Mouse (Mus musculus) forebrain, postnatal 0 days (tissue): ENCODE measurements at regions not wholly inside any gene's neighbourhood (a gene's known extent, or its start where the extent isn't known, plus 50 kb on each side); places are given as distances from the start of the nearest gene placed in this dataset.

ENCODE experiments used
- ATAC-seq: fragments of 200-750 bp; cut with Nextera tagmentation; 2 replicates; pipeline ENCODE4 v1.8.0; 2017; ENCODE audit warnings: mild to moderate bottlenecking, moderate library complexity
- DNase-seq: peaks from one replicate; pipeline ENCODE4 v3.0.0-alpha.2; 2015
- H3K27ac ChIP-seq: fragments of 300-500 bp; sonication (generic); 2 replicates; pipeline ENCODE4 v1.5.1; 2014; ENCODE audit warnings: low read depth, mild to moderate bottlenecking, antibody characterized with exemption, low read length, moderate library complexity, mixed read lengths
- H3K27me3 ChIP-seq: fragments of 300-500 bp; sonication (generic); 2 replicates; pipeline ENCODE4 v1.6.1; 2014; ENCODE audit warnings: mild to moderate bottlenecking, low read length, mixed read lengths; ENCODE audit not compliant: insufficient read depth
- H3K36me3 ChIP-seq: fragments of 300-500 bp; sonication (generic); 2 replicates; pipeline ENCODE4 v1.6.1; 2014; ENCODE audit warnings: mild to moderate bottlenecking, moderate library complexity; ENCODE audit not compliant: insufficient read depth
- H3K4me1 ChIP-seq: fragments of 300-500 bp; sonication (generic); 2 replicates; pipeline ENCODE4 v1.6.1; 2014; ENCODE audit warnings: antibody characterized with exemption; ENCODE audit not compliant: insufficient read depth
- H3K4me2 ChIP-seq: fragments of 300-500 bp; sonication (generic); 2 replicates; pipeline ENCODE4 v1.6.1; 2014; ENCODE audit warnings: low read depth, mild to moderate bottlenecking, moderate library complexity
- H3K4me3 ChIP-seq: fragments of 300-500 bp; sonication (generic); 2 replicates; pipeline ENCODE4 v1.5.1; 2014; ENCODE audit warnings: low read depth, low read length, mixed read lengths
- H3K9ac ChIP-seq: fragments of 300-500 bp; sonication (generic); 2 replicates; pipeline ENCODE4 v1.6.1; 2014; ENCODE audit warnings: mild to moderate bottlenecking
- H3K9me3 ChIP-seq: fragments of 300-500 bp; sonication (generic); 2 replicates; pipeline ENCODE4 v1.6.1; 2016; ENCODE audit warnings: low read length
- CTCF ChIP-seq: sonication (generic); IDR thresholded peaks from 2 replicates; pipeline ENCODE4 v1.5.1; 2016; ENCODE audit warnings: antibody characterized with exemption, control low read depth, low read depth
- WGBS: fragments of 180-500 bp; shearing (Covaris S2); extraction: QIAGEN DNeasy Blood & Tissue Kit; methylation state at CpG from one replicate; pipeline ENCODE4 v1.1.7; 2014; 5-methylcytosine and 5-hydroxymethylcytosine counted together

DNA sequence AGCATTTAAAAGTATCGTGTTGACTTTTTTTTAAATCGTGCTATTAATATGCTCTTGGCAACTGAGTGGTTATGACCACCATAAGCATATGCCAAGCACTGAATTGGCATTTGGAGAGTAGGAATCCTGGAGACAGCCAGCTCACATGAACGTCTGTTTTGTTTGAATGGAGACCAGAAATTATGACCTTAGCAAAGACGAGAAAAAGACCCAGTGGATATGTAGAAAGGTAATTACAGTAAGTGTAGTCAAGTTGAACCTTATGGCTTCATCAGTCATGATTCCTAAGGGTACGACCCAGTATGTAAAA lies 308.8 kb upstream of the Mpped2 start:
- H3K27ac ChIP-seq, result no peak overlapping the region
- no peaks in the 10 kb centered on the region for H3K36me3 ChIP-seq
- no peak overlapping the region for H3K4me2 ChIP-seq
- H3K4me1 ChIP-seq, result no peaks in the 10 kb centered on the region
- WGBS, result 71% methylated on average over 5 of the region's 5 CpGs
- ATAC-seq (no peak), DNase-seq (no peak)
- no peak for TF ChIP-seq CTCF
- no peak overlapping the region for H3K4me3 ChIP-seq
- H3K27me3 ChIP-seq, result no peaks in the 10 kb centered on the region
- no peaks in the 10 kb centered on the region for H3K9me3 ChIP-seq
- H3K9ac ChIP-seq, result no peak overlapping the region

DNA sequence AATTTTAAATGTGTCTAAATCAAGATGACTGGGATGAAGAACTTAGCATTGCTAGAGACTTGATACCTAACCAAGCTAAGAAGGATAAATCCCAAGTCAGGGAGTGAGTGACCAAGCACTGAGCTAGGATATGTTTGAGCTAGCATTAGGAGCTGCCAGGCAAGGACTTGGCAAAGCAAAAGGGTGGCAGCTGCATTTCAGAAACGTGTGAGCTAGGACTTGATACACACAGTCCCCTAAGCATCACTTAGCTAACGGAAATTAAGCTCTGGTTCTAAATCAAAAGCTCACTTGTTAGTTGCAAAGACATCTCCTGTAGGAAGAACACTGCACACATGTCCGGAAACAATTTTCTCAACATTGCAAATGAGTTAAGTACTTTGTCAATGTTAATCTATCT lies 308.2 kb upstream of the Mpped2 start:
- DNase-seq, result peak; percentile 59
- no peaks in the 10 kb centered on the region for H3K27me3 ChIP-seq
- H3K27ac ChIP-seq, result no peak overlapping the region
- 48% methylated on average over 3 of the region's 3 CpGs for WGBS
- peak; percentile 72 for ATAC-seq
- H3K36me3 ChIP-seq, result no peaks in the 10 kb centered on the region
- no peak overlapping the region for H3K4me3 ChIP-seq
- H3K4me2 ChIP-seq, result no peak overlapping the region
- H3K9ac ChIP-seq, result no peak overlapping the region
- no peaks in the 10 kb centered on the region for H3K9me3 ChIP-seq
- no peak for TF ChIP-seq CTCF
- no peaks in the 10 kb centered on the region for H3K4me1 ChIP-seq

DNA sequence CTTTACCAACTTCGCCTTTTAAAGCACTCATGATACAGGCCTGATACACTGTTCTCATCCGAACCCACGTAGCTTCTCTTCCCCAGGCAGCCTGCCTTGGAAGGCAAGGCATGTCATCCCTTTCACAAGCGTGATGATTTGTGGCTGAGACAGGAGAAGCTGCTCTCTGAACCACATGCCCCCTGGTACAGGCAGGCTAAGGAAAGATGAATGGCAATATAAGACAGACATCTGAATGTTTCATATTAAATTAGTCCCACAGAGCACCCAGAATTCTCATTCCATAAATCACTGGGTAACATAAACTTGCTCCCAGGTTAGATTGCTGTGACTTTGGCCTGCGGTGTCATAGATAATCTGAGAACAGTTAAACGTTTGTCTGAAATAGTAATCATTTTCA lies 280.9 kb upstream of the Mpped2 start:
- H3K9me3 ChIP-seq, result no peaks in the 10 kb centered on the region
- no peaks in the 10 kb centered on the region for H3K36me3 ChIP-seq
- H3K4me2 ChIP-seq, result no peak overlapping the region
- no peak overlapping the region for H3K4me3 ChIP-seq
- DNase-seq (no peak), ATAC-seq (no peak)
- no peak for TF ChIP-seq CTCF
- no peaks in the 10 kb centered on the region for H3K4me1 ChIP-seq
- H3K9ac ChIP-seq, result no peak overlapping the region
- no peak overlapping the region for H3K27ac ChIP-seq
- 84% methylated on average over 6 of the region's 6 CpGs for WGBS
- H3K27me3 ChIP-seq, result no peaks in the 10 kb centered on the region

DNA sequence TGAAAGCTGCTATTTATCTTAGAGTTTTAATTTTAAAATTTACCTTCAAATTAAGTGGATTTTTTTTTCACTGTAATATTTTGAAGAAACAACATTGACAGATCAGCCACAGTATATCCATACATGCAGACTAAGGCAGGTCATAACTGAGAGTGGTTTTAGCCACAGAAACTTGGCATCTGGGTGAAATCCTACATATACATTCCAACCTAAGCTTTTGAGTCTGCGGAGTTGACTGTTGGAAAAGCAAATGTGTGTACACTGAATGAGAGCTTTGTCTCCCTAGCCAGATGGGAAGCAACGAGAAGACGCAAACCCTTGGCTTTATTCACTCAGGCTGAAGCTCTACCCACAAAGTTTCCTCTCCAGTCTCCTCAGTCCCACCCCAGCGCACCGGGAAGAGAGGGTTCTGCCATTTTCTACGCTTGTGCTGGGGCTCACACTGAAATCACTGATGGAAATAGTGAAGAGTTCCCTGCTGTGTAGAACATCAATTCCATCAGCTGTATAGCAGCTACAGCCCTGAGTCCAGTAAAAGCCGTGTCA lies 277.5 kb upstream of the Mpped2 start:
- WGBS, result 67% methylated on average over 7 of the region's 7 CpGs
- no peak overlapping the region for H3K4me2 ChIP-seq
- no peaks in the 10 kb centered on the region for H3K9me3 ChIP-seq
- DNase-seq, result no peak
- no peak overlapping the region for H3K9ac ChIP-seq
- TF ChIP-seq CTCF, result no peak
- no peaks in the 10 kb centered on the region for H3K4me1 ChIP-seq
- no peak overlapping the region for H3K27ac ChIP-seq
- ATAC-seq, result no peak
- no peaks in the 10 kb centered on the region for H3K36me3 ChIP-seq
- no peak overlapping the region for H3K4me3 ChIP-seq
- no peaks in the 10 kb centered on the region for H3K27me3 ChIP-seq

- H3K27me3 ChIP-seq, result no peaks in the 10 kb centered on the region
- H3K4me3 ChIP-seq, result no peak overlapping the region
- H3K9ac ChIP-seq, result no peak overlapping the region
- WGBS, result 40% methylated on average over 2 of the region's 2 CpGs
- no peaks in the 10 kb centered on the region for H3K36me3 ChIP-seq
- no peaks in the 10 kb centered on the region for H3K9me3 ChIP-seq
- ATAC-seq (no peak), DNase-seq (no peak)
- TF ChIP-seq CTCF, result no peak
- H3K4me2 ChIP-seq, result no peak overlapping the region
- no peaks in the 10 kb centered on the region for H3K4me1 ChIP-seq
- H3K27ac ChIP-seq, result no peak overlapping the region
These were observed 274.9 kb upstream of the Mpped2 start for GRCm38 (mm10) chr2:106418181-106418580.

DNA sequence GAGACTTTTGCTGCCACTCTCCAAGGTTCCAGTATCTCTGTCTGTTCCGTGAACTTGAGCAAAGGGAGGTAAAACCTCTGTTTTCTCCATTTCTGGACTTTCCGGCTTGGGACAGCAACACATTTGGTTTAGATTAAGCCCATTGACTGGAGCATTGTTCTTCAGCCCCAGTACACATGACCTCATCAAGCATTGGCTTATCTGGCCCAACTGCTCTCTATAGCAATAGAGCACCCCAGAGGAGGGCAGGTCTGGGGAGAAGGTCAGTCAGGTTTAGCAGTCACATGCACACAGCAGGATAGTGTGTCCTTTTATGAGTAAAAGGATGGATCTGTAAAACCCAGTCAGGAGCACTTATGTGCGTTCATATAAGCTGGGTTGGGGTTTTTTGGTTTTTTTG lies 268.1 kb upstream of the Mpped2 start:
- H3K4me1 ChIP-seq, result no peaks in the 10 kb centered on the region
- H3K36me3 ChIP-seq, result no peaks in the 10 kb centered on the region
- H3K4me3 ChIP-seq, result no peak overlapping the region
- no peak overlapping the region for H3K9ac ChIP-seq
- WGBS, result 32% methylated on average over 3 of the region's 3 CpGs
- no peak for TF ChIP-seq CTCF
- no peaks in the 10 kb centered on the region for H3K9me3 ChIP-seq
- ATAC-seq (no peak), DNase-seq (no peak)
- no peaks in the 10 kb centered on the region for H3K27me3 ChIP-seq
- no peak overlapping the region for H3K4me2 ChIP-seq
- H3K27ac ChIP-seq, result no peak overlapping the region

DNA sequence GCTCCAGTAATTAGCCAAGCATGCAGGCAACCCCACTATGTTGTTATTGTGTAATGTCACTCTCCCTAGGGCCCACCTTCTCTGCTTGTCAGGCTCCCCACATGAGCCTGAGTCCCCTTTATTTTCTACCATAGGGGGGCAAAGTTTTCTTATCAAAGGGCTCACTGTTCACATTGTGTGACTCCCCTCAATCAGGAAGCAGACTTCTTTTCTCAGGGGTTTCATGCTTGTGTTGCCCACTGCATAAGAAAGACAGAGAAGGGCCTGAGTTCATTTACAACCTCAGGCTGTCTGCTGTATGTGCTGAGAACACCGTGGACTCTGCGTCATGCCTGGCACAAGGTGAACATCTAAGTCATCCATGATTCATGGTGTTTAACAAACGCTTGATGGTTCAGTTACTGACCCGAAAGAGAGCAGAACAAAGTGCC lies 267.6 kb upstream of the Mpped2 start:
- ATAC-seq, result peak; percentile 76
- WGBS, result 17% methylated on average over 4 of the region's 4 CpGs
- H3K4me3 ChIP-seq, result no peak overlapping the region
- no peak overlapping the region for H3K4me2 ChIP-seq
- no peaks in the 10 kb centered on the region for H3K27me3 ChIP-seq
- DNase-seq, result peak; percentile 14
- no peaks in the 10 kb centered on the region for H3K4me1 ChIP-seq
- H3K27ac ChIP-seq, result no peak overlapping the region
- H3K9me3 ChIP-seq, result no peaks in the 10 kb centered on the region
- TF ChIP-seq CTCF, result no peak
- no peaks in the 10 kb centered on the region for H3K36me3 ChIP-seq
- H3K9ac ChIP-seq, result no peak overlapping the region

GRCm38 (mm10) chr2:106426010-106426409 lies 267.1 kb upstream of the Mpped2 start:
- 97% methylated on average over 1 of the region's 1 CpGs for WGBS
- TF ChIP-seq CTCF, result no peak

More at GRCm38 (mm10) chr2:106426010-106426409, 267.1 kb upstream of the Mpped2 start:
- Histone ChIP-seq H3K9me3 (no peaks in the 10 kb centered on the region), H3K4me3 (no peak overlapping the region), H3K36me3 (no peaks in the 10 kb centered on the region), H3K27me3 (no peaks in the 10 kb centered on the region), H3K4me1 (no peaks in the 10 kb centered on the region), H3K27ac (no peak overlapping the region), H3K4me2 (no peak overlapping the region), H3K9ac (no peak overlapping the region)
- ATAC-seq (no peak), DNase-seq (no peak)
